Mouse (Mus musculus): ENCODE results near the gene Cdkn2aipnl.

Gene Cdkn2aipnl

DNA sequence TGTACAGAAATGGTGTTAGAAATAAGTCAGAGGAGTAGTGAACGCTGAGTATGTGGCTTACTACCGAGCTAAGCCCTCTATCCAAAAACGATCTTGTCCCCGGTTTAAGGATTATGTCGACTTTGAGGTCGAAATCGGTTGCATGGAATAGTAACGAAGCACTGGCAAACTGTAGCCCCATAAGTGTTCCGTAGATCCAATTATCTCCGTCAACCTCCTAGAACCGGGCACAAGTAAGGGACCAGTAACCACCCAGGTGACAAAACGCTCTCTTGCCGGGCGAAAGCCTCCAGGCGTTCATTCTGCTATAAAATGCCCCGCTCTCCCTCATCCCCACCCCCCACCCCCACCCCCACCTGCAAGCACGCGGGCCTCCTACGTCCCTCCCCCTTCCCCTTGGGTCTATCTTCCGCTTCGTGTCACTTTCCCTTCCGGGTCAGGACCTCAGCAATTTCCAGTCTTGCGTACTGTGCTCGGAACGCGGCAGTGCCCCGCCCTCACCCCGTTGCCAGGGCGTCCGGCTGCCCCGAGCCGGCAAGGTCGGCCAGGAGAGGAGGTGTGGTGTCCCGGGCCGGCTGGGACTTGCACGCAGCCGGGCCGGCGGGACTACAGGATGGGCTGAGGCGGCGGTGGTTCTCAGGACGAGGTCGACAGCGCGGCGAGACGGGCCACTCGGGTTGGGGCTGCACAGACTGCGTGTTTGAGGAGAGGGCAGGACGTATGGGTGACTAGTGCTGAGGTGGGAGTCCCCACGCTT is 36.5 kb downstream of the Cdkn2aipnl start, which contains the start of gene Cdkl3:
Cdkl3 (plus strand) TSS at position 450 of the 757 bp plus-strand sequence.
- DNase-seq (ENCODE audit: low read depth, low spot score), result peak; percentile 97

DNA sequence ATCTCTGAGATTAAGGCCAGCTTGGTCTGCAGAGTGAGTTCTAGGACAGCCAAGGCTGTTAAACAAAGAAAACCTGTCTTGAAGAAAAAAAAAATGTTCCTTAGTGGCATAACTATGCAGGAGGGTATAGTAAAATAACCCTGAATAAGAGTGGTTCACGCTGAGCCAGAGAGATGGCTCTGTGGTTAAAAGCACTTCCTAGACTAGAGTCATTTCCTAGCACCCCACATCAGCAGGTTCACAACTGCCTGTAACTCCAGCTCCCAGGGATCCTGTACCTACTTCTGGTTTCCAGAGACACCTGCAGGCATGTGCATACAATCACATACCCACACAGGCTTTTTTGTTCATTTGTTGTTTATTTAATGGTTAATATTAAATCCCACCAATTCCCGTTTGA is 38.1 kb downstream of the Cdkn2aipnl start:
- no peak for DNase-seq (ENCODE audit: low read depth, low spot score)

DNA sequence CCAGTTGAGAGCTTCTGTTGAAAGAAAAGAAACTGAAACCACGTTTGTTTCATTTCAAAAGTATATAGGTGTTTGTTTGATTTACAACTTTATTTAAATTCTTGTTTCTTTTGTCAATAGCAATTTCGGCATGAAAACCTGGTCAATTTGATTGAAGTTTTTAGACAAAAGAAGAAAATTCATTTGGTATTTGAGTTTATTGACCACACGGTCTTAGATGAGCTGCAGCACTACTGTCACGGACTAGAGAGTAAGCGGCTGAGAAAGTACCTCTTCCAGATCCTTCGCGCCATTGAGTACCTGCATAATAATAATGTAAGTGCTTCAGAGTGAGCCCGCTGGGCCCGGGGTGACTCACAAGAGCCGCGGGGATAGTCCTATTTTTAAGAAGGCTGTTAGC is 43.5 kb downstream of the Cdkn2aipnl start:
- DNase-seq (ENCODE audit: low read depth, low spot score), result no peak

DNA sequence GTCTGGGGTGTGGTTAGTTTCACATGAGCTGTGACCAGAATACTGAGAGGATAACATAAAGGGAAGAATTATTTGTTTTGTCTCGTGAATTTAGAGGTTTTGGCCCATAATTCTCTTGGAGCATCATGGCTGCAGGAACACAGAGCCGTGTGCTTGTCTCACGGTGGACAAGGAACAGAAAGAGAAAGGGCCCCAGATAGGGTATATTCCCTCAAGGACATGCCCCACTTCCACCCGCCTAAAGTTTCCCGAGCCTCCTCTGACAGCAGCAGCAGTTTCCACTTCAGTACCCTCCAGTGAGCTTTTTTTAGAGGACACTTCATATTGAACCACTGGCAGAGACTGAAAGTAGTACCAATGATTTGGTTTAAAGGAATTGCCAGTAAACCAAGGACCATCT is 44.1 kb downstream of the Cdkn2aipnl start:
- no peak for DNase-seq (ENCODE audit: low read depth, low spot score)

DNA sequence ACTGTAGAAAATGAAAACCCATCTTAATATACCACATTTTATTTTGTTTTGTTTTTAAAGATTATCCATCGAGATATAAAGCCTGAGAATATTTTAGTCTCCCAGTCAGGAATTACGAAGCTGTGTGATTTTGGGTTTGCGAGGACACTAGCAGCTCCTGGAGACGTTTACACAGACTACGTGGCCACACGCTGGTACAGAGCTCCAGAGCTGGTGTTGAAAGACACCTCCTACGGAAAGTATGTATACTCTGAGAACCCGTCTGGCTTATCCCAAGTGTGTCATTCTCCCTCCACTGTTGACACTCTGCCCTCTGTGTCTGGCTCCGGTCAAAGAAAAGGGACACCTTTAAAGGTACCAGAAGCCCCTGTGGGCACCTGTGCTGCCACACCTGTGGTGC is 50.8 kb downstream of the Cdkn2aipnl start:
- no peak for DNase-seq (ENCODE audit: low read depth, low spot score)

Measured in 3T3-L1 (cell line).